10 mouse cellular contexts compared by ENCODE assay signal in the genomic region with DNA sequence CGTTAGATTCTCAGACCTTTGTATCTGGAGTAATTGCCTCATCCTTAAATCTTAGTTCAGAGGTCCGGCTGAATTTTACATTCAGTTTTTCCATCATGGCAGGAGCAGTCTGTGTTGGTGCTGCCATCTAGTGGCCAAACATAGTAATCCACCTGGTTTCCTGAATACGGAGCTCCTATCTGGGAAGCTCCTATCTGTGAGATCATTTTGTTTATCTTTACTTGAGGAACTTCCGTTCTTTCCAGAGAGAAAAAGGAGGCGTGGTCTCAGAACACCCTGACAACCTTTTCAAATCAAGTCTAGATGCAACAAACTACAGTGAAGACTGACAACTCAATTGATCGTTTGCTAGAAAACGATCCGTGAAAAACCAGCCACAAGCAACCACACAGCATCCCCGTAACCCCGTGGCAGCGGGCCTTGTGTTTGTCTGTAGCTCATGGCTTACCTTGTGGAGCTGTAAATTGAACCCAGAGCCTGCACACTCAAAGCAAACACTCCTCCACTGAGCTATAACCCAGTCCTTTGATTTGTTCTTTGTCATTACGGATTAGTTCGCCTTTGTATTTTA. TPM values are rescaled to one million over a fixed set of nuclear protein-coding genes. Genes with fewer than 3 reads are reported as not detected.
DNase-seq lines count a peak whose midpoint lies in the region; ATAC-seq and TF ChIP-seq lines count a peak whose summit lies in the region.
"Had no signal": no experiment of that assay in that cellular context is flagged by ENCODE, and none has a peak within 500 bp of the region (broad histone marks: within the 10 kb centered on the region; RNA-seq: fewer than 3 reads in every experiment).

No protein-coding gene starts in this region.

- no peaks in the 10 kb centered on the region for H3K27me3 ChIP-seq in kidney, postnatal 0 days (ENCODE audit: insufficient read depth, low read length)
- H3K27me3 ChIP-seq: stomach, embryonic 15.5 days had no signal

- H3K4me2 ChIP-seq in kidney, postnatal 0 days (ENCODE audit: low read length), result no peak overlapping the region
- H3K4me2 ChIP-seq: stomach, embryonic 15.5 days had no signal

- ATAC-seq in kidney, postnatal 0 days (replicated peaks; ENCODE audit: low FRiP score, low read depth), result peak; percentile 29; the same call in 1 of the 2 replicates

- 35% methylated on average over 13 of the region's 13 CpGs for WGBS in kidney, postnatal 0 days

- peak; percentile 61 for DNase-seq in CD4-positive helper T cell, adult 2 months (ENCODE audit: low read depth, low spot score)
- peak; percentile 88 for DNase-seq in adipocyte (ENCODE audit: low spot score)
- DNase-seq in embryo, embryonic 10 days (ENCODE audit: low spot score), result peak; percentile 80
- peak; percentile 80 for DNase-seq in heart, adult 8-10 months (ENCODE audit: low spot score)
- peak; percentile 80 for DNase-seq in kidney, postnatal 0 days (ENCODE audit: low spot score)
- DNase-seq in liver, result peak; percentile 60
- DNase-seq in natural killer cell, adult 2 months (ENCODE audit: low spot score in 2 of 2), result peak; percentile 43 to 50
- DNase-seq in telencephalon, adult 2 months (ENCODE audit: low read depth, low spot score), result peak; percentile 48

- H3K36me3 ChIP-seq in kidney, postnatal 0 days (ENCODE audit: insufficient read depth, low read length), result no peaks in the 10 kb centered on the region
- H3K36me3 ChIP-seq: stomach, embryonic 15.5 days had no signal

- no peak overlapping the region for H3K9ac ChIP-seq in kidney, postnatal 0 days (ENCODE audit: low read depth, low read length)
- H3K9ac ChIP-seq: stomach, embryonic 15.5 days had no signal

- no peaks in the 10 kb centered on the region for H3K4me1 ChIP-seq in kidney, postnatal 0 days (replicated peaks; ENCODE audit: insufficient read depth, low read length)
- H3K4me1 ChIP-seq: stomach, embryonic 15.5 days had no signal

- peak; percentile 88 for TF ChIP-seq CTCF in kidney, postnatal 0 days (IDR thresholded peaks at IDR 0.05; ENCODE audit: low read depth)

- H3K9me3 ChIP-seq in kidney, postnatal 0 days (replicated peaks; ENCODE audit: low read length), result no peaks in the 10 kb centered on the region
- H3K9me3 ChIP-seq: stomach, embryonic 15.5 days had no signal

- no peak overlapping the region for H3K4me3 ChIP-seq in kidney, postnatal 0 days (replicated peaks; ENCODE audit: low read depth, low read length)
- H3K4me3 ChIP-seq: erythroblast, embryonic 14.5 days; stomach, embryonic 15.5 days had no signal

- H3K27ac ChIP-seq in kidney, postnatal 0 days, result no peak overlapping the region
- H3K27ac ChIP-seq: stomach, embryonic 15.5 days had no signal

RNA-seq across cellular contexts. Expression of a gene that starts 8.1 kb away (rescaled TPM):
- total RNA-seq in heart, adult 8-10 months (2022), result 10 to 100 TPM; 40.0 to 42.6 (median 41.4) TPM
- 24.6 and 29.0 TPM in 2 replicates for polyA plus RNA-seq in kidney, postnatal 0 days (2015; fragmentation: Nextera tagmentation; extraction: Ambion mirVana)
- polyA plus RNA-seq: erythroblast, embryonic 14.5 days had no signal

RNA-seq across cellular contexts. Expression of a gene that starts 55.9 kb away (rescaled TPM):
- total RNA-seq in heart, adult 8-10 months (2022), result 10 to 100 TPM; 17.8 to 20.6 (median 19.2) TPM
- polyA plus RNA-seq in kidney, postnatal 0 days (2015; fragmentation: Nextera tagmentation; extraction: Ambion mirVana), result 79.0 and 84.9 TPM in 2 replicates
